Mouse (Mus musculus) heart, embryonic 11.5 days (tissue): ENCODE measurements around the gene Nupr1l. TPM values are rescaled to one million over a fixed set of nuclear protein-coding genes. Genes with fewer than 3 reads are reported as not detected.
A peak's percentile ranks its signal among the peaks of the same experiment; 100 is the strongest.

Experiments
- ATAC-seq: fragments of 200-750 bp; cut with Nextera tagmentation; replicated peaks from 2 replicates; pipeline ENCODE4 v1.8.0; 2017; ENCODE audit warnings: moderate library complexity; ENCODE audit not compliant: insufficient number of reproducible peaks, low FRiP score, low TSS enrichment
- H3K27ac ChIP-seq: fragments of 300-500 bp; sonication (generic); 2 replicates; pipeline ENCODE4 v1.5.1; 2014; ENCODE audit warnings: mild to moderate bottlenecking, low read depth, low read length
- H3K27me3 ChIP-seq: fragments of 300-500 bp; sonication (generic); 2 replicates; pipeline ENCODE4 v1.6.1; 2014; ENCODE audit warnings: mild to moderate bottlenecking, low read length, mixed read lengths; ENCODE audit not compliant: control insufficient read depth, insufficient read depth
- H3K36me3 ChIP-seq: fragments of 300-500 bp; sonication (generic); 2 replicates; pipeline ENCODE4 v1.6.1; 2014; ENCODE audit warnings: mild to moderate bottlenecking, low read length, moderate library complexity, mixed read lengths; ENCODE audit not compliant: control insufficient read depth, insufficient read depth
- H3K4me1 ChIP-seq: fragments of 300-500 bp; sonication (generic); 2 replicates; pipeline ENCODE4 v1.6.1; 2014; ENCODE audit warnings: low read length; ENCODE audit not compliant: control insufficient read depth, insufficient read depth
- H3K4me2 ChIP-seq: fragments of 300-500 bp; sonication (generic); 2 replicates; pipeline ENCODE4 v1.6.1; 2014; ENCODE audit warnings: mild to moderate bottlenecking, moderate library complexity
- H3K4me3 ChIP-seq: fragments of 300-500 bp; sonication (generic); 2 replicates; pipeline ENCODE4 v1.5.1; 2014; ENCODE audit warnings: low read depth, low read length
- H3K9ac ChIP-seq: fragments of 300-500 bp; sonication (generic); 2 replicates; pipeline ENCODE4 v1.6.1; 2014; ENCODE audit warnings: mild to moderate bottlenecking, low read depth, low read length, moderate library complexity
- H3K9me3 ChIP-seq: fragments of 300-500 bp; sonication (generic); replicated peaks from 2 replicates; pipeline ENCODE4 v1.6.1; 2016; ENCODE audit warnings: low read length; ENCODE audit not compliant: control insufficient read depth
- WGBS: fragments of 180-500 bp; shearing (Covaris S2); extraction: QIAGEN DNeasy Blood & Tissue Kit; methylation state at CpG from one replicate; pipeline ENCODE4 v1.1.7; 2014; ENCODE audit not compliant: insufficient replicate concordance; 5-methylcytosine and 5-hydroxymethylcytosine counted together
- polyA plus RNA-seq: library from polyadenylated mRNA; unstranded; fragments of >200 nt; fragmentation: Nextera tagmentation; extraction: Ambion mirVana; gene quantifications from 2 replicates; pipeline ENCODE4 v1.2.1, GENCODE M21; 2014

Gene Nupr1l
- polyA plus RNA-seq, 1 experiment from 2014 or later: 2.4 TPM

DNA sequence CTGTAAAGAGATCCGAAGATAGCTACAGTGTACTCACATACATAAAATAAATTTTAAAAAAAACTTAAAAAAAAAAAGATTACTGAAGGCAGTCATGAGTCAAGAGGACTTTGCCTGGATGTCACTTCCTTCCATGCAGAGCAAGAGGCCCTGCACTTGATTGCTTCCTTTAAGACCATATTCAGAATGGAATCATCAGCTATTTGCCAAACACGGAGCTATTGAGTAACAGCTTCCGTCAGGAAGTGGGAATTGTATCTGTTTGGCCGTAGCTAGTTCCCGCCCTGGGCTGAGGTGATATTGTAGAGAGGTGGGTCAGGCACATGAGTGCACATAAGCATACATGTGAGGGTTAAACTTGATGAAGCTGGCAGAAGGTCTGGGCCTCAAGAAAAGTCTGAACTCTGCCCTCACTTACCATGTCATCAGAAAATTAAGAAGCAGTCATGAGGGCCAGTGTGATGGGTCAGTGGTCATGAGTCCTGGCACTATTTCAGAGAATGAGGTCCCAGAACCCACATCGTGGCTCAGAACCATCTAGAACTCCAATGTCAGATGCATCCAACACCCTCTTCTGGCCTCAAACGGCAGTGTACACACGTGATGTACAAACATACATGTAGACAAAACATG, 16.6 kb downstream of the Nupr1l start:
- H3K27ac ChIP-seq: no peak overlapping the region
- WGBS: 81% methylated on average over 8 of the region's 8 CpGs
- no peaks in the 10 kb centered on the region for H3K27me3 ChIP-seq
- no peak overlapping the region for H3K9ac ChIP-seq
- H3K4me3 ChIP-seq: no peak overlapping the region
- ATAC-seq: no peak
- H3K36me3 ChIP-seq: no peaks in the 10 kb centered on the region
- H3K4me2 ChIP-seq: no peak overlapping the region
- no peaks in the 10 kb centered on the region for H3K9me3 ChIP-seq
- no peaks in the 10 kb centered on the region for H3K4me1 ChIP-seq

DNA sequence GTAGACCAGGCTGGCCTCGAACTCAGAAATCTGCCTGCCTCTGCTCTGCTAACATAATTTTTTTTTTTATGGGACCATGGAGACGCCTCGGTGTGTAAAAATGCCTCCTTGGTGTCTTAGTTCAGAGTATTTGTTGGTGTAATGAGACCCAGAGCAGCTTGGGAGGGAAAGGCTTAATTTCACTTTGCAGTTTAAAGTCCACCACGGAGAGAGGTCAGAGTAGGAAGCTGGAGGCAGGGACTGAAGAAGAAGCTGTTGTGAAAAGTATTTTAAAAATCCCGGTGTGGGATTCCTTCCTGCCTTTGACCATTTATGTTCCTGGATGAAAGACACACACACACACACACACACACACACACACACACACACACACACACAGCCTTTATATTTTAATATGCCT, 17.6 kb downstream of the Nupr1l start:
- H3K9me3 ChIP-seq: no peaks in the 10 kb centered on the region
- H3K4me1 ChIP-seq: no peaks in the 10 kb centered on the region
- H3K9ac ChIP-seq: no peak overlapping the region
- no peaks in the 10 kb centered on the region for H3K36me3 ChIP-seq
- H3K4me2 ChIP-seq: no peak overlapping the region
- H3K4me3 ChIP-seq: no peak overlapping the region
- WGBS: 73% methylated on average over 5 of the region's 5 CpGs
- no peak overlapping the region for H3K27ac ChIP-seq
- no peaks in the 10 kb centered on the region for H3K27me3 ChIP-seq
- no peak for ATAC-seq

DNA sequence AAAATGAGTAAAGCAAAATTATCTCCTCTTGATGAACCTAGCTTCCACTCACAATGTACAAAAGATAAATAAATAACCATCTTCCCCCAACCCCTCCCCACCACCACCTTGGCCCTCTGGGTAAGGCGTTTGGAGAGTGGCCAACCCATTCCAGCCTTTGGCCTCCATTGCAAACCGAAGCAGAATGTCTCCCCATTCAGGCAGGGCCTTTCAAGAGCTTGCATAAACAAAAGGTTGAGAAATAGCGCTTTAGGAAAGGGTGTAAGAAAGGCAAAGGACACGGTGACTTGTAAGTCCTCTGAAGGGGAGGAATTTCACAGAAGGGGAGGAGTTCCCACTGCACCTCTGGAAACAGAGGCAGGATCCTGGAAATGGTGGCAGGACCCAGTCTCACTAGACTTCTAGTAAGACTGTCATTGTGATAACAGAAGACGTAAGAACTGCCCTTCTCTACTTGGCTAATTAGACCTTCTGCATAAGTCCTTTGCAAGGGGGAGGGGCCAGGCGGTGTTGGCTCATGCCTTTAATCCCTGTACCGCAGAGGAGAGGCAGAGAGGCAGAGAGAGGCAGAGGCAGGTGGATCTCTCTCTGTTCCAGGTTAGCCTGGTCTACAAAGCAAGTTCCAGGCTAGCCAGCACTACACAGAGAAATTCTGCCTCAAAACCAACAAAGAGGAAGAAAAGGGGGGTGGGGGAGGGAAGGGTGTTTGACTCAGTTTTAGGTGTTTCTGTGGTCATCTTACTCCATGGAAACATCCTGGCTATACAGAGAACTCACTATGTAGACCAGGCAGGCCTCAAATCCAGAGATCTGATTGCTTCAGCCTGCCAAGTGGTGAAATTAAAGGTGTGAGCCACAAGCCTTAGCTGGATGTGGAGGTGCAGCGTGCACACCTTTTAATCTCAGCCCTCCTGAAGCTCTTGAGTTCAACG, 21.9 kb downstream of the Nupr1l start:
- Histone ChIP-seq H3K9ac (no peak overlapping the region), H3K36me3 (no peaks in the 10 kb centered on the region), H3K4me1 (no peaks in the 10 kb centered on the region), H3K27me3 (no peaks in the 10 kb centered on the region), H3K27ac (no peak overlapping the region), H3K4me2 (no peak overlapping the region), H3K9me3 (no peaks in the 10 kb centered on the region), H3K4me3 (no peak overlapping the region)
- no peak for ATAC-seq
- WGBS: 49% methylated on average over 9 of the region's 9 CpGs

DNA sequence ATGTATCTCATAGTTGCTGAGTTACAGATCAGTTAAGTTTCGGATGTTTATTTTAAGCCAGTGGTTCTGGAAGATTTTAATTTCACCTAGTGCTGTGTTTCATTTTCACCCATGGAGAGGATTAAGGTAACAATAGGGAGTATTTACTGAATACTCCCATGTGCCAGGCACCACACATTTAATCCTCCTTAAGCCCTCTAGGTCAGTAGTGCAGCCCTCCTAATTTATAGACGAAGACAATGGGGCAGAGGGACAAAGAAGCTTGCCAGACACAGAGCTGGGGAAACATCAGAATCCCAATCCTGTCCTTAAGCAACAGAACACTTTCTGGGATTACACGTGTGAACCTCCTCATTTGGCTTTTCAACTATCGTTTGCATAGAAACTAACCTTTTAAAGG, 28.6 kb downstream of the Nupr1l start:
- Histone ChIP-seq H3K9ac (no peak overlapping the region), H3K4me2 (no peak overlapping the region), H3K27ac (no peak overlapping the region), H3K4me1 (no peaks in the 10 kb centered on the region), H3K27me3 (no peaks in the 10 kb centered on the region), H3K4me3 (no peak overlapping the region), H3K36me3 (no peaks in the 10 kb centered on the region), H3K9me3 (no peaks in the 10 kb centered on the region)
- WGBS: 59% methylated on average over 4 of the region's 4 CpGs
- no peak for ATAC-seq

DNA sequence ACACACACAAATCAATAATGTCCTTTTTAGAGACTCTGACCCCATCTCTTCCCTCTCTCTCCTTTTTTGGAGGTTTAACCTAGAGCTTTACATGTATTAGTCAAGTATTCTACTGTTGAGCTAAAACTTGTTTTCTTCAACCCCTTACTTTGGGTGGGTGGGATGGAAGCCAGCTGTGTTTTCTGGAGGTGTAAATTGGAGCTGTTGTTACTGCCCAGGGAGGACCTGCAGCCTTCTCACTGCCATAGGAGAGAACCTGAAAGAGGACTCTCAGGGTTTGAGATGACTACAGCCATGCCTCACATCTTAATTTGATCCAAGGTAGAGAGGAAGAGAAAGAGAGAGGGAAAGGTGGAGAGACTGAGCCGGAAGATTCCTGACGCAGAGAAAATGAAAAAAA, 31.9 kb downstream of the Nupr1l start:
- no peak overlapping the region for H3K4me3 ChIP-seq
- ATAC-seq: no peak
- no peaks in the 10 kb centered on the region for H3K9me3 ChIP-seq
- peaks cover 3% of the 10 kb centered on the region; the same call in 1 of the 2 replicates for H3K4me1 ChIP-seq
- no peaks in the 10 kb centered on the region for H3K36me3 ChIP-seq
- H3K27ac ChIP-seq: no peak overlapping the region
- no peak overlapping the region for H3K9ac ChIP-seq
- H3K27me3 ChIP-seq: no peaks in the 10 kb centered on the region
- WGBS: 46% methylated on average over 2 of the region's 2 CpGs
- H3K4me2 ChIP-seq: no peak overlapping the region

DNA sequence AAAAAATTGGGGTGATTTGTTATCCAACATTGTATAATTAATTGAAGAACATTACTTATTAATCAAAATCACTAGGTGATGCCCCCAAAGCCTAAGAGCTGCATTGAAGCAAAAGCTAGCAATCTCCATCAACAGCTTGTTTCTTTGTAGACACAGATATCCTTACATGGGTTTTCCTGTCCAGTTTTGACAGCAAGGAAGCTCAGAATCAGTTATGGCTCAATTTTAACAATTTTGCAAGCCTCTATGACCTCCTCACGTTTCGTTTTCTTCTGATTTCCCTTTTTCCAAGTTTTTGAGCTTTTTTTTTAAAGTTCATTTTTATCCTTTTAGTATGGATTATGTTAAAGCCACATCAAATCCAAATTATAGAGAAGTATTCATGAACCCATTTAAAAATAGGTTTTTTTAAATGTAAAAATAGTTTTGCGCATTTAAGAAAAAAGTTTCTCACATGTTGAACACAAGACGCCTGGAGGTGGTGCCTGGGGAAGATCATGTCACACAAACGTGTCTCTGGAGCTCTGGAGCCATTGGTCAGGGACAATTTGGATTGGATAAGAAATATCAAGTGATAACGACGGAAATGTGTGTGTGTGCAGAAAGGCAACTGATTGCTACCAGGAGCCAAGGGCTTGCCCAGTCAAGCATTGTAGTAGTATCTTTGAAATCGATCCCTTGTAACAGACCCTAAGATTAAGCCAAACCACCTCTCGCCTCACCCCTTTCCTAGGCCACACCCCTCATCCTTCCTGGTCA, 32.6 kb downstream of the Nupr1l start:
- no peaks in the 10 kb centered on the region for H3K27me3 ChIP-seq
- WGBS: 7% methylated on average over 9 of the region's 9 CpGs

DNA sequence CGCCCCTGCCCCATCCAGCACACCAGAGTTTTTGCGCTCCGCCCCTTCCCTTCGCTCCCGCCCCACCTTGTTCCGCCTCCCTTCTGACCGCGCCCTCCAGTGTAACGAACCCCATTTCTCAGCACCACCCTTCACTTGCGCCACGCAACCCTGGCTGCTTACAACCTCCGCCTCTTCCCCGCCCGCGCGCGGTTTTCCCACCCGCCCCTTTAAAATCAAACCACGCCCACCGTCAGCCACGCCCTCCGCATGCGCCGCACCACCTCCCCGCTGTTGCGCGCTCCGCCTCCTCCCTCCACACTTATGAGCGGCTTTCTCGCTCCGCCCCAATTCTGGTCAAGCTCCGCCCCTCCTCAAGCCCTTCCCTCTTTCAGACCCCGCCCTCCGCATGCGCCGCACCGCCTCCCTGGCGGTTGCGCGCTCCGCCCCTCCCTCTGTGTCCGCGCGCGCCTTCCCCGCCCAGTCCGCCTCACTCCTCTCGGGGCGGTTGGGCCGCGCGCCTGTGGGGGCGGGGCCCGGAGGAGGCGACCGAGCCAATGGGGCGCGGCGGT, 33.2 kb downstream of the Nupr1l start, which contains the start of gene Vkorc1l1:
Gene Vkorc1l1, plus strand, starts transcription at position 476 of the 551 bp plus-strand sequence.
- peak within 1 kb of the TSS; percentile 90 for H3K4me3 ChIP-seq
- H3K4me2 ChIP-seq: peak within 1 kb of the TSS; percentile 90
- peaks cover 3% of the 10 kb centered on the region; the same call in 1 of the 2 replicates for H3K4me1 ChIP-seq
- no peaks in the 10 kb centered on the region for H3K9me3 ChIP-seq
- 1% methylated on average over 57 of the region's 59 CpGs for WGBS
- H3K9ac ChIP-seq: peak within 1 kb of the TSS; percentile 84
- H3K27me3 ChIP-seq: no peaks in the 10 kb centered on the region
- H3K27ac ChIP-seq: peak within 1 kb of the TSS; percentile 71
- no peaks in the 10 kb centered on the region for H3K36me3 ChIP-seq
- ATAC-seq: peak; percentile 97

More for the DNA sequence above, 32.6 kb downstream of the Nupr1l start:
- peak; percentile 4; the same call in 1 of the 2 replicates for ATAC-seq
- peak overlapping the region; percentile 90 for H3K4me3 ChIP-seq
- no peaks in the 10 kb centered on the region for H3K36me3 ChIP-seq
- no peaks in the 10 kb centered on the region for H3K9me3 ChIP-seq
- H3K4me1 ChIP-seq: peaks cover 3% of the 10 kb centered on the region; the same call in 1 of the 2 replicates
- peak overlapping the region; percentile 64 for H3K4me2 ChIP-seq
- H3K9ac ChIP-seq: peak overlapping the region; percentile 54; the same call in 1 of the 2 replicates
- peak overlapping the region; percentile 64 for H3K27ac ChIP-seq
